7 mouse cellular contexts compared by ENCODE assay signal in the genomic region with DNA sequence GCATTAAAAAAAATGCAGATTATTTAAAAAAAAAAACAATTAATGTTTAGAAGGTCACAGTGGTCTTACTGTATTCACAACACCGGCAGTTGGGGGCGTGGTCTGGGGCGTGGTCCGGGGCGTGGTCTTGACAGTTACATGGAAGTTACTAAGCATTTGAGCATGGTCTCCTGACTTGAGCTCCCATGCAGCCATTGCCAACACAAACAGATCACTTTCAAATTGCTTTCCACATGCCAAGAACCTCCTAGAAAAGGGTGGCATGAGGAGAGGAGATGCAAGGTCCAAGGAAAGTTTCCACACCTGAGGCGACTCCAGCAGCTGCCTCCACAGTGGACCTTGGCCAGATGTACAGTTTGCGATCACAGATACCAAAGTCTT. TPM values are rescaled to one million over a fixed set of nuclear protein-coding genes. Genes with fewer than 3 reads are reported as not detected.
A peak's percentile ranks its signal among the peaks of the same experiment; 100 is the strongest.
DNase-seq lines count a peak whose midpoint lies in the region; ATAC-seq and TF ChIP-seq lines count a peak whose summit lies in the region.

No protein-coding gene starts in this region.

- whole genome bisulfite sequencing in midbrain, embryonic 12.5 days: 32% methylated on average over 7 of the region's 7 CpGs
- 30% methylated on average over 7 of the region's 7 CpGs for WGBS in midbrain, postnatal 0 days
- 28% methylated on average over 7 of the region's 7 CpGs for WGBS in heart, embryonic 11.5 days (ENCODE audit: insufficient replicate concordance)

- H3K27me3 ChIP-seq in midbrain, embryonic 12.5 days: no peaks in the 10 kb centered on the region; the same call in 1 of the 2 replicates
- no peaks in the 10 kb centered on the region; the same call in 1 of the 2 replicates for H3K27me3 ChIP-seq in midbrain, postnatal 0 days (ENCODE audit: insufficient read depth, low read length)
- 0 out of 2 replicates have a peak, but pooled peaks cover 2% of the 10 kb centered on the region for H3K27me3 ChIP-seq in heart, embryonic 11.5 days (ENCODE audit: control insufficient read depth, insufficient read depth, low read length)

- no peak for TF ChIP-seq CTCF in midbrain, postnatal 0 days (IDR thresholded peaks at IDR 0.05)

- no peaks in the 10 kb centered on the region for H3K36me3 ChIP-seq in midbrain, embryonic 12.5 days
- H3K36me3 ChIP-seq in midbrain, postnatal 0 days (ENCODE audit: insufficient read depth, low read length): no peaks in the 10 kb centered on the region
- H3K36me3 ChIP-seq in heart, embryonic 11.5 days (ENCODE audit: control insufficient read depth, insufficient read depth, low read length): no peaks in the 10 kb centered on the region

- peak overlapping the region; percentile 22; the same call in 1 of the 2 replicates for H3K4me2 ChIP-seq in midbrain, embryonic 12.5 days (replicated peaks)
- no peak overlapping the region for H3K4me2 ChIP-seq in midbrain, postnatal 0 days (ENCODE audit: low read depth, low read length, poor library complexity, severe bottlenecking)
- H3K4me2 ChIP-seq in heart, embryonic 11.5 days: no peak overlapping the region

- intact Hi-C loops in left cerebral cortex, postnatal 36 days (cut with DNase I): no loop called here

- H3K4me3 ChIP-seq in midbrain, embryonic 12.5 days: no peak overlapping the region
- no peak overlapping the region for H3K4me3 ChIP-seq in midbrain, postnatal 0 days (ENCODE audit: low read depth, low read length)
- H3K4me3 ChIP-seq in heart, embryonic 11.5 days (ENCODE audit: low read depth, low read length): no peak overlapping the region

- no peak for DNase-seq in midbrain, postnatal 0 days (ENCODE audit: low spot score)
- peak; percentile 9 for DNase-seq in c-Kit-negative CD71-positive TER-119-positive erythroid progenitor cells, embryonic 14.5 days (ENCODE audit: low read depth, low spot score)
- DNase-seq in kidney, adult 18-20 months: peak; percentile 54
- DNase-seq in spleen, postnatal 4 days (ENCODE audit: low spot score in 2 of 2): peak; percentile 55 to 76
- no peak for DNase-seq in left cerebral cortex, postnatal 36 days (ENCODE audit: low spot score in 2 of 2)

- no peak overlapping the region for H3K9ac ChIP-seq in midbrain, embryonic 12.5 days (replicated peaks)
- H3K9ac ChIP-seq in midbrain, postnatal 0 days (replicated peaks; ENCODE audit: low read length, poor library complexity, severe bottlenecking): no peak overlapping the region
- no peak overlapping the region for H3K9ac ChIP-seq in heart, embryonic 11.5 days (ENCODE audit: low read depth, low read length)

- H3K27ac ChIP-seq in midbrain, embryonic 12.5 days (replicated peaks): no peak overlapping the region
- no peak overlapping the region for H3K27ac ChIP-seq in midbrain, postnatal 0 days (ENCODE audit: low read depth, low read length)
- no peak overlapping the region for H3K27ac ChIP-seq in heart, embryonic 11.5 days (ENCODE audit: low read depth, low read length)

- no peak for ATAC-seq in midbrain, embryonic 12.5 days (ENCODE audit: low FRiP score, low read depth)
- ATAC-seq in midbrain, postnatal 0 days (ENCODE audit: low FRiP score): no peak
- ATAC-seq in heart, embryonic 11.5 days (replicated peaks; ENCODE audit: insufficient number of reproducible peaks, low FRiP score, low TSS enrichment): no peak

- H3K4me1 ChIP-seq in midbrain, embryonic 12.5 days: peaks cover 12% of the 10 kb centered on the region
- H3K4me1 ChIP-seq in midbrain, postnatal 0 days (ENCODE audit: insufficient read depth, low read length): peaks cover 4% of the 10 kb centered on the region; the same call in 1 of the 2 replicates
- H3K4me1 ChIP-seq in heart, embryonic 11.5 days (ENCODE audit: control insufficient read depth, insufficient read depth, low read length): 0 out of 2 replicates have a peak, but pooled peaks cover 2% of the 10 kb centered on the region

- H3K9me3 ChIP-seq in midbrain, embryonic 12.5 days: no peaks in the 10 kb centered on the region
- H3K9me3 ChIP-seq in midbrain, postnatal 0 days (ENCODE audit: low read length): no peaks in the 10 kb centered on the region
- no peaks in the 10 kb centered on the region for H3K9me3 ChIP-seq in heart, embryonic 11.5 days (replicated peaks; ENCODE audit: control insufficient read depth, low read length)

RNA-seq across cellular contexts. Expression of gene Ldhal6b, which starts 40.6 kb away (rescaled TPM):
- 0.17 TPM in 1 of 2 replicates, not detected in the other for polyA plus RNA-seq in midbrain, embryonic 12.5 days (2016; fragmentation: Nextera tagmentation; extraction: Ambion mirVana)
- total RNA-seq in midbrain, postnatal 0 days (2014; rRNA removed): 0.19 and 0.55 TPM in 2 replicates
- 0.10 and 0.15 TPM in 2 replicates for polyA plus RNA-seq in midbrain, postnatal 0 days (2015; fragmentation: Nextera tagmentation; extraction: Ambion mirVana)
- polyA plus RNA-seq in heart, embryonic 11.5 days (2014; fragmentation: Nextera tagmentation; extraction: Ambion mirVana): not detected in 2 replicates
- 1 to 10 TPM in 1 of 2 experiments, under 1 TPM in 1; 0.52 to 1.6 TPM for total RNA-seq in left cerebral cortex, postnatal 36 days (2021)

Comparison
In these comparisons a context has a peak if more than half of its experiments do, and no peak if none do; other contexts are left out.
1. DNase-seq: peak in c-Kit-negative CD71-positive TER-119-positive erythroid progenitor cells, embryonic 14.5 days (single experiment), kidney, adult 18-20 months (single experiment) and spleen, postnatal 4 days (2 of 2); none in midbrain, postnatal 0 days (single experiment) and left cerebral cortex, postnatal 36 days (0 of 2).